Mouse (Mus musculus) MEL (cell line): ENCODE measurements around the gene 1110059E24Rik. TPM values are rescaled to one million over a fixed set of nuclear protein-coding genes. Genes with fewer than 3 reads are reported as not detected.

ENCODE experiments used
- DNase-seq: peaks from one replicate; pipeline ENCODE4 v3.0.0; 2011; ENCODE audit warnings: low read depth, low spot score
- H3K27ac ChIP-seq: 2 replicates; pipeline ENCODE4 v1.5.1; 2012; ENCODE audit warnings: low read depth, mild to moderate bottlenecking, control low read depth, low read length, moderate library complexity; ENCODE audit not compliant: control insufficient read depth
- H3K27me3 ChIP-seq, 2 experiments: fragments of 150-350 bp in 1 of 2; sonication (generic) in 1 of 2; 2 replicates each; pipeline ENCODE4 v1.6.1; 2012; ENCODE audit warnings: low read length in 2 of 2, mild to moderate bottlenecking in 2 of 2, improper control_type of control experiment in 1 of 2, moderate library complexity in 1 of 2; ENCODE audit not compliant: insufficient read depth in 2 of 2, control insufficient read depth in 1 of 2
- H3K36me3 ChIP-seq, 2 experiments: 2 replicates each; pipeline ENCODE4 v1.6.1; 2012 to 2014; ENCODE audit warnings: low read length in 2 of 2, improper control_type of control experiment in 1 of 2, inconsistent platforms in 1 of 2, mild to moderate bottlenecking in 1 of 2; ENCODE audit not compliant: insufficient read depth in 2 of 2, control insufficient read depth in 1 of 2
- H3K4me1 ChIP-seq, 2 experiments: fragments of 150-350 bp in 1 of 2; sonication (generic) in 1 of 2; 2 replicates each; pipeline ENCODE4 v1.6.1; 2012; ENCODE audit warnings: low read length in 2 of 2, improper control_type of control experiment in 1 of 2, mild to moderate bottlenecking in 1 of 2; ENCODE audit not compliant: insufficient read depth in 2 of 2, control insufficient read depth in 1 of 2
- H3K4me3 ChIP-seq, 2 experiments: fragments of 150-350 bp in 1 of 2; sonication (generic) in 1 of 2; 2 replicates each; pipeline ENCODE4 v1.5.1; 2012; ENCODE audit warnings: low read depth in 2 of 2, low read length in 2 of 2, mild to moderate bottlenecking in 2 of 2, moderate library complexity in 2 of 2, control low read depth in 1 of 2, improper control_type of control experiment in 1 of 2; ENCODE audit not compliant: control insufficient read depth in 1 of 2, insufficient read depth in 1 of 2
- H3K79me2 ChIP-seq: 2 replicates; pipeline ENCODE4 v1.6.1; 2012; ENCODE audit warnings: mild to moderate bottlenecking, low read length, moderate library complexity; ENCODE audit not compliant: control insufficient read depth, poor library complexity, insufficient read depth
- H3K9ac ChIP-seq: 2 replicates; pipeline ENCODE4 v1.6.1; 2012; ENCODE audit warnings: low read depth, mild to moderate bottlenecking, control low read depth, low read length, moderate library complexity; ENCODE audit not compliant: control insufficient read depth, poor library complexity, severe bottlenecking
- H3K9me3 ChIP-seq: fragments of 150-350 bp; sonication (generic); replicated peaks from 2 replicates; pipeline ENCODE4 v1.6.1; 2012; ENCODE audit warnings: mild to moderate bottlenecking, low read length, improper control_type of control experiment, moderate library complexity; ENCODE audit not compliant: insufficient read depth
- BHLHE40 ChIP-seq: IDR thresholded peaks from 2 replicates; pipeline ENCODE4 v1.6.1; 2012; ENCODE audit warnings: low read depth, mild to moderate bottlenecking, inconsistent platforms, low read length, improper control_type of control experiment, borderline replicate concordance
- CHD2 ChIP-seq: IDR thresholded peaks from 2 replicates; pipeline ENCODE4 v1.6.1; 2011; ENCODE audit warnings: low read length, improper control_type of control experiment
- CTCF ChIP-seq, 3 experiments: IDR thresholded peaks in 2 of 3; conservative IDR thresholded peaks in 1 of 3; 2 replicates each; pipeline ENCODE4 v1.5.1; 2011 to 2012; ENCODE audit warnings: low read length in 3 of 3, low read depth in 2 of 3, mild to moderate bottlenecking in 2 of 3, improper control_type of control experiment in 1 of 3, inconsistent platforms in 1 of 3, mixed read lengths in 1 of 3, moderate library complexity in 1 of 3; ENCODE audit not compliant: control insufficient read depth in 1 of 3, insufficient read depth in 1 of 3, poor library complexity in 1 of 3, severe bottlenecking in 1 of 3
- E2F4 ChIP-seq: IDR thresholded peaks from 2 replicates; pipeline ENCODE4 v1.6.1; 2011; ENCODE audit warnings: low read depth, low read length, improper control_type of control experiment, borderline replicate concordance
- ELF1 ChIP-seq: IDR thresholded peaks from 2 replicates; pipeline ENCODE4 v1.6.1; 2014; ENCODE audit warnings: low read depth, mild to moderate bottlenecking, inconsistent platforms, low read length, improper control_type of control experiment, moderate library complexity
- EP300 ChIP-seq, 2 experiments: IDR thresholded peaks; 2 replicates each; pipeline ENCODE4 v1.6.1; 2011; ENCODE audit warnings: improper control_type of control experiment in 2 of 2, low read length in 2 of 2, low read depth in 1 of 2, mild to moderate bottlenecking in 1 of 2
- ETS1 ChIP-seq: IDR thresholded peaks from 2 replicates; pipeline ENCODE4 v1.6.1; 2012; ENCODE audit warnings: low read depth, mild to moderate bottlenecking, inconsistent platforms, low read length, improper control_type of control experiment, moderate library complexity
- GABPA ChIP-seq: IDR thresholded peaks from 2 replicates; pipeline ENCODE4 v1.6.1; 2012; ENCODE audit warnings: low read depth, mild to moderate bottlenecking, inconsistent platforms, low read length, improper control_type of control experiment, moderate library complexity
- KAT2A ChIP-seq: conservative IDR thresholded peaks from 2 replicates; pipeline ENCODE4 v1.6.1; 2012; ENCODE audit warnings: low read depth, low read length, improper control_type of control experiment, inconsistent platforms
- MEF2A ChIP-seq: IDR thresholded peaks from 2 replicates; pipeline ENCODE4 v1.6.1; 2014; ENCODE audit warnings: low read depth, mild to moderate bottlenecking, inconsistent platforms, low read length, improper control_type of control experiment; ENCODE audit not compliant: poor library complexity, insufficient replicate concordance, severe bottlenecking; ENCODE audit errors: extremely low read depth
- MXI1 ChIP-seq: IDR thresholded peaks from 2 replicates; pipeline ENCODE4 v1.6.1; 2011; ENCODE audit warnings: mild to moderate bottlenecking, low read depth, low read length, improper control_type of control experiment
- MYB ChIP-seq: IDR thresholded peaks from 2 replicates; pipeline ENCODE4 v1.6.1; 2011; ENCODE audit warnings: mild to moderate bottlenecking, low read depth, low read length, improper control_type of control experiment
- MYC ChIP-seq: IDR thresholded peaks from 2 replicates; pipeline ENCODE4 v1.6.1; 2011; ENCODE audit warnings: low read depth, mild to moderate bottlenecking, low read length, improper control_type of control experiment, moderate library complexity
- NRF1 ChIP-seq: IDR thresholded peaks from 2 replicates; pipeline ENCODE4 v1.6.1; 2014; ENCODE audit warnings: low read depth, mild to moderate bottlenecking, inconsistent platforms, low read length, improper control_type of control experiment, moderate library complexity; ENCODE audit not compliant: poor library complexity, insufficient read depth, severe bottlenecking
- POLR2AphosphoS2 ChIP-seq: IDR thresholded peaks from 2 replicates; pipeline ENCODE4 v1.6.1; 2011; ENCODE audit warnings: low read length, improper control_type of control experiment
- POLR2AphosphoS5 ChIP-seq: IDR thresholded peaks from 2 replicates; pipeline ENCODE4 v1.6.1; 2012; ENCODE audit warnings: low read depth, borderline replicate concordance, mild to moderate bottlenecking, inconsistent platforms, low read length, moderate library complexity, mixed read lengths
- RAD21 ChIP-seq: IDR thresholded peaks from 2 replicates; pipeline ENCODE4 v1.6.1; 2011; ENCODE audit warnings: mild to moderate bottlenecking, low read depth, low read length, improper control_type of control experiment
- SMC3 ChIP-seq: IDR thresholded peaks from 2 replicates; pipeline ENCODE4 v1.6.1; 2011; ENCODE audit warnings: low read depth, low read length, improper control_type of control experiment
- TBP ChIP-seq: IDR thresholded peaks from 2 replicates; pipeline ENCODE4 v1.8.0; 2011; ENCODE audit warnings: low read depth, low read length, improper control_type of control experiment
- TCF12 ChIP-seq: IDR thresholded peaks from 2 replicates; pipeline ENCODE4 v1.6.1; 2014; ENCODE audit warnings: low read depth, mild to moderate bottlenecking, inconsistent platforms, low read length, improper control_type of control experiment, moderate library complexity
- UBTF ChIP-seq: IDR thresholded peaks from 2 replicates; pipeline ENCODE4 v1.6.1; 2012; ENCODE audit warnings: low read depth, mild to moderate bottlenecking, inconsistent platforms, low read length, improper control_type of control experiment, moderate library complexity, borderline replicate concordance; ENCODE audit not compliant: insufficient read depth
- USF1 ChIP-seq: IDR thresholded peaks from 2 replicates; pipeline ENCODE4 v1.6.1; 2014; ENCODE audit warnings: low read depth, mild to moderate bottlenecking, inconsistent platforms, low read length, improper control_type of control experiment, moderate library complexity
- ZC3H11A ChIP-seq: IDR thresholded peaks from 2 replicates; pipeline ENCODE4 v1.6.1; 2012; ENCODE audit warnings: low read depth, mild to moderate bottlenecking, inconsistent platforms, low read length, improper control_type of control experiment
- ZKSCAN1 ChIP-seq: IDR thresholded peaks from 2 replicates; pipeline ENCODE4 v1.6.1; 2012; ENCODE audit warnings: low read depth, mild to moderate bottlenecking, inconsistent platforms, low read length, improper control_type of control experiment, moderate library complexity
- ZMIZ1 ChIP-seq: IDR thresholded peaks from 2 replicates; pipeline ENCODE4 v1.6.1; 2012; ENCODE audit warnings: low read depth, mild to moderate bottlenecking, inconsistent platforms, low read length, improper control_type of control experiment, moderate library complexity
- polyA plus RNA-seq, 2 experiments: library from polyadenylated mRNA; stranded (reverse) in 1 of 2; unstranded in 1 of 2; fragments of >175 nt in 1 of 2; fragments of >200 nt in 1 of 2; gene quantifications; 2 replicates each; pipeline versions ENCODE4 v1.2.1 to v1.2.4; 2012; ENCODE audit warnings: low replicate concordance in 2 of 2, low read depth in 1 of 2; ENCODE audit not compliant: insufficient read length in 2 of 2, insufficient read depth in 1 of 2, missing spikeins in 1 of 2
- total RNA-seq: library from RNA; depleted of rRNA; stranded (reverse); fragments of 300-350 nt; gene quantifications from 2 replicates; pipeline ENCODE4 v1.2.3, GENCODE M21; 2012

Gene 1110059E24Rik
- total and polyA plus RNA-seq, 3 experiments = 17.2 to 20.0 TPM; not detected in 1

GRCm38 (mm10) chr19:21601541-21602101 lies 51.2 kb downstream of the 1110059E24Rik start:
- Histone ChIP-seq H3K36me3 (peaks cover 0 to 7% of the 10 kb centered on the region in 2 experiments; a peak in 3 of 4 replicates), H3K27ac (no peak overlapping the region), H3K4me3 (no peak overlapping the region), H3K79me2 (no peaks in the 10 kb centered on the region), H3K9ac (no peak overlapping the region), H3K27me3 (no peaks in the 10 kb centered on the region; a peak in 1 of 4 replicates), H3K4me1 (peaks cover 3 to 4% of the 10 kb centered on the region in 2 experiments; a peak in 3 of 4 replicates), H3K9me3 (no peaks in the 10 kb centered on the region)
- DNase-seq = no peak
- TF ChIP-seq BHLHE40 = no peak
- TF ChIP-seq RAD21 = no peak
- no peak for TF ChIP-seq CHD2
- TF ChIP-seq POLR2AphosphoS5 = no peak
- TF ChIP-seq MYB = no peak
- TF ChIP-seq NRF1 = no peak
- no peak for TF ChIP-seq KAT2A
- no peak for TF ChIP-seq E2F4
- TF ChIP-seq SMC3 = no peak
- TF ChIP-seq GABPA = no peak
- TF ChIP-seq MYC = no peak
- TF ChIP-seq UBTF = no peak
- TF ChIP-seq ETS1 = no peak

- H3K36me3 ChIP-seq = peaks cover 0 to 2% of the 10 kb centered on the region in 2 experiments; a peak in 3 of 4 replicates
- H3K27me3 ChIP-seq = no peaks in the 10 kb centered on the region; a peak in 1 of 4 replicates
- no peak overlapping the region for H3K27ac ChIP-seq
- TF ChIP-seq MEF2A = no peak
- TF ChIP-seq MXI1 = no peak
- TF ChIP-seq RAD21 = no peak
- no peak for TF ChIP-seq USF1
- no peak for TF ChIP-seq TCF12
- TF ChIP-seq NRF1 = no peak
- no peak for TF ChIP-seq MYC
- no peak for TF ChIP-seq SMC3
- no peak for TF ChIP-seq CTCF (IDR thresholded peaks at IDR 0.05 in 2 of 3, conservative IDR thresholded peaks at IDR 0.05 in 1 of 3; ENCODE audit: control insufficient read depth in 1 of 3, insufficient read depth in 1 of 3, low read depth in 2 of 3, low read length in 3 of 3, poor library complexity in 1 of 3, severe bottlenecking in 1 of 3)
- no peak for TF ChIP-seq POLR2AphosphoS2
- TF ChIP-seq ZC3H11A = no peak
- no peak for TF ChIP-seq GABPA
- no peak for TF ChIP-seq ETS1
- no peak for TF ChIP-seq CHD2
- no peak for TF ChIP-seq ELF1
- no peak for TF ChIP-seq ZMIZ1
- no peak for TF ChIP-seq KAT2A
- no peak for TF ChIP-seq TBP
- TF ChIP-seq EP300 (IDR thresholded peaks at IDR 0.05; ENCODE audit: low read depth in 1 of 2, low read length in 2 of 2) = no peak
- TF ChIP-seq ZKSCAN1 = no peak
- no peak overlapping the region for H3K9ac ChIP-seq
- H3K9me3 ChIP-seq = no peaks in the 10 kb centered on the region
- H3K4me3 ChIP-seq = no peak overlapping the region
- DNase-seq = no peak
- H3K79me2 ChIP-seq = no peaks in the 10 kb centered on the region
- H3K4me1 ChIP-seq = peaks cover 0 to 1% of the 10 kb centered on the region in 2 experiments; a peak in 1 of 4 replicates
Observed at GRCm38 (mm10) chr19:21598659-21599352, 54.0 kb downstream of the 1110059E24Rik start.
